Mouse (Mus musculus): ENCODE results near the gene Accsl.

The Accsl gene

DNA sequence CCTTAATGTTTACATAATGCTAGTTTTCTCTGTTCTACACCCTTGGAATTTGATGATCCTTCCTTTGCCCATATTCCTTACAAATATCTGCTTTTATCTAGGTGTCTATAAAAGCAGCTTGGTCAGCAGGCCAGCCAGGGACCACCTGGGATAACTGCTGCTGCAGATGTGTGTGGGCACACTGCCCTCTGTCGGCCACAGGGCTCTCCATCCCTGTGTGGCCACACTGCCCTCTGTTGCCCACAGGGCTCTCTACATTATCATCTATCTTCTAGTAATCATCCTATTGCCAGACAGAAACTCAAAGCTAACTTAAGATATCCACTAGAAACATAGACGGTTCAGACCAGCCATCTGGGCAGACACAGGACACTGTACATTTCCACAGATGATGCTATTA is 59.0 kb downstream of the Accsl start:
- peak; percentile 55 for DNase-seq (ENCODE audit: low read depth, low spot score)

DNA sequence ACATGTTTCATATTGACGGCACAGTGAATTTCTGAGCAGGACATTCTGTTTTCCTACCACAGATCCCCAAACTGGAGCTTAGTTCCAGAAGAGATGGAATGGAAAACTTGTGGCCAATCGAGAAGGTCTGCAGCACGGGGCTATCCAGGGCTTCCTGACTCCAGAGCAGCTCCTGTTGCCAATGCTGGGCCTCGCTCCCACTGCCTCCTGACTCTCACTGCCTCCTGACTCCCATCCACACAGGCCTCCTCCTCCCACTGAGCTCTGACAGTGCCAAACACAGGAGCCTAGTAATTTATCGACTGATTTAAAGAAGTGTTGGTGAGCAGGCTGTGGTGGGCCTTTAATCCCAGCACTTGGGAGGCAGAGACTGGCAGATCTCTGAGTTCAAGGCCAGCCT is 60.9 kb downstream of the Accsl start:
- no peak for DNase-seq (ENCODE audit: low read depth, low spot score)

DNA sequence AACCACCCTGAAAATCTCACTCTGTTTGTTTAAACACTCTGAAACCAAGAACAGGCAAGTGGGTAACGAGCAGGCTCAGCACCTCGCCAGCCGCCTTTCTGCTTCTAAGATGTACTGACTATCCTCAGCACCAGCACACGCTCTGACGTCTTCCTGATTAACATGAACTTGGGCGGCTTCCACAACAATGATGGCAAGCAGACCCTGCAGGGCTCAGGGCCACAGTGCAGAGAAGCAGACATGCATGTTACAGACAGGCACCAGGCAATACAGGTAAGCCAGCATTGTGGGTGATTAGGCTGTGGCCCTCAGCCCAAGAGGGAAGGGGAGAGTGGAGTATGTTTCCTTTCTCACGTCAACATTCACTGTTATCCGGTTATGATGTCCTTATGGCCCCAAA is 61.5 kb downstream of the Accsl start:
- no peak for DNase-seq (ENCODE audit: low read depth, low spot score)

DNA sequence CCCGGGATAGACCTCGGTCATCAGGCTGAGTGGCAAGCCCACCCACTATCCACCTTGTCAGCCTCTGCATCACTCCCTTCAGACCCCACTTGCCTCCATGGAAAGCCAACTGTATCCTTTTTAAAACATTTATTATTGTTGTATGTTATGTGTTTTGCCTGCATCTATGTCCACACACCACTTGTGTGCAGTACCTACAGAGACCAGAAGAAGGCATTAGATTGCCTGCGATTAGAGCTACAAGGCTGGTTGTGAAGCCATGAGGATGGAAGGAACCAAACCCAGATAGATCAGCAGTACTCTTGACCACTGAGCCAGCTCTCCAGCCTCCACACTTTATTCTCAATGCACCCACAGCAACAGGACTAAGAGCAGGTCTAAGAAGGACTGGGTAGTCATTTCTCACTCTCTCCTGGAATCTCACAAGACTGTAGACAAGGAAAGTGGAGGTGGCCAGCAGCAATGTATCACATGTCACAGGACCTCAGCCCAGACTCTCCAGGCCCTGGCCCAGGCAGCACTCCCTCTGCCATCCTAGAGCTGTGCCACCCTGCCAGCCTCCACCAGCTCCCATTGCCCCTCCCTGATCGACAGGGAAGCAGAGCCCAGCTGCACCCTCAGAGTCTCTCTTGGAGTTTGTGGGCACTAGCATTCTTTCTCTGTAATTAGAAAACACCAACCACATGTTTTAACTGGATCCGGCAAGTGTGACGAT is 62.3 kb downstream of the Accsl start:
- no peak for DNase-seq (ENCODE audit: low read depth, low spot score)

DNA sequence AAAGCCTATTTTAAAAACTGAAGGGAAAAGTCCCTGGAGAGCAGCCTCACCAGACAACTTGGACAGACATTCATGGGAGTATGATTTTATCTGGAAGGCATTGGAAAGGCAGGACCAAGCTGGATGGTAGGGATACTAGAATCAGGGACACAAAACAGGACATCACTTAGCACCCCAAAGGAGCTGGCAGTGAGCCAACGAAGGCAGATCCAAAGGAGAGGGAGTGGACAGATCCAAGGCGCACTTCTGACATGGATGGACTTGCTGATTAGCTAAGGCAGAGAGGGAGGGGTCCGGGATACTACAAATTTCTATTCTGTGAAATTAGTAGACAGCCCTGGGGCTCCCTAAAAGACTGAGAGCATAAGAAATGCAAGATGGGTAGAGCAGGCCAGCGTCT is 63.4 kb downstream of the Accsl start:
- no peak for DNase-seq (ENCODE audit: low read depth, low spot score)
